Mouse (Mus musculus) T-cell, adult 66 days (primary cell): ENCODE measurements around the gene E330009J07Rik. TPM values are rescaled to one million over a fixed set of nuclear protein-coding genes. Genes with fewer than 3 reads are reported as not detected.

ENCODE experiments used
- total RNA-seq, 2 experiments: library from RNA; stranded (reverse); gene quantifications; 3 replicates in 1 of 2; 4 replicates in 1 of 2; pipeline ENCODE4 v1.2.4; 2023

E330009J07Rik gene
- total RNA-seq, result 10 to 100 TPM; 20.5 to 21.9 TPM

GRCm38 (mm10) chr6:40436047-40436483 is at the start of gene E330009J07Rik:
Gene E330009J07Rik, minus strand, starts transcription at chr6:40436135.

DNA sequence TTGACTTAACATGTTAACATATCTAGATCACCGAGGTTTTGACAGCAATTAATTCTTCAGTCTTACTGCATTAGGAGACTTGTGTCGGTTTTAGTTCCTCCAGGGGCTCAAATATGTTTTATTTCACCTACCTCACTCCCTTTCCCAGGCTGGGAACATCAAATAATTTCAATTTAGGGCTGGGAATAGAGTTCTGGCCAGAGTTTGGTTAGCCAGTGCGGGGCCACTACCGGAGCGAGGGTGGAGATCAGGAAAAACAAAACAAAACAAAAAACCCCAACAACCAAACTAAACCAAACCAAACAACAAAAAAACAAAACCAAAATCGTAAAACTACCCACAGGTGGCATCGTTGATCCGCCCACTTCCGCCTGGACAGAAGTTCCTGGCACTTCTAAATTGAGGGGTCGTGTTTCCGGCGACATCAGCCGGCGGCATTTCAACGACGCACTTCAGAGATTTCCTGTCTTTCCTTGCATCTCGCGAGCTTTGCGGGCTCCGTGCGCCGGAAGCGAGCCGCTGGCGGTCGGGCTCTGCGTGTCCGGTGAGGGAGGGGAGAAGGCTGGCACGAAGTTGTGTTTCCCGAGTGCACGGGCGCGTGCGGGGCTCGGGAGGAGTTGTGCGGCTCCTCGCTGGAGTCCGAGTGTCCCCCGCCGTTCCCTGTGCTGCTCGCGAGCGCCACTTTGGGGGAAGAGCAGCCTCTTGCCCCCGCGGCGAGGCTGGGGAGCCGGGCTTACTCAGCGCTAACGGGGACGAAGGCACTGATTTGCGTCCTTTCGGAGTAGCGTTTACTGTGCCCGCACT is 35.2 kb upstream of the E330009J07Rik start, which contains the start of gene Ssbp1:
Ssbp1 (plus strand) TSS at position 437 of the 804 bp plus-strand sequence.

GRCm38 (mm10) chr6:40438936-40439335 is 3.0 kb upstream of the E330009J07Rik start, which contains the start of gene Wee2:
Gene Wee2, plus strand, starts transcription at chr6:40439088.

Other genes with a start within 250 kb of the E330009J07Rik start
- gene Agk, start 111.0 kb downstream of the E330009J07Rik start, total RNA-seq, result 10 to 100 TPM; 50.2 to 50.8 TPM
- not detected for gene Wee2, start 3.0 kb upstream of the E330009J07Rik start, total RNA-seq
- 10 to 100 TPM; 63.7 to 65.6 TPM for gene Ssbp1, start 35.2 kb upstream of the E330009J07Rik start, total RNA-seq
- gene Tas2r137, start 55.1 kb upstream of the E330009J07Rik start, total RNA-seq, result under 1 TPM in 1 of 2 experiments, not detected in 1; 0.53 TPM
- gene Tas2r108, start 57.4 kb upstream of the E330009J07Rik start, total RNA-seq, result not detected
- gene Prss37, start 83.4 kb upstream of the E330009J07Rik start, total RNA-seq, result not detected
- not detected for gene Olfr461, start 118.9 kb upstream of the E330009J07Rik start, total RNA-seq
- not detected for gene Olfr460, start 133.4 kb upstream of the E330009J07Rik start, total RNA-seq
- gene Clec5a, start 149.7 kb upstream of the E330009J07Rik start, total RNA-seq, result not detected
- gene Tas2r138, start 177.2 kb upstream of the E330009J07Rik start, total RNA-seq, result not detected
- not detected for gene Mgam, start 192.7 kb upstream of the E330009J07Rik start, total RNA-seq